Mouse (Mus musculus): ENCODE data around the gene Ugt1a10. TPM values are rescaled to one million over a fixed set of nuclear protein-coding genes. Genes with fewer than 3 reads are reported as not detected.
"Not testable (repeated sequence)": the region's sequence is repeated elsewhere in the genome, so short reads cannot be mapped to it uniquely, and the experiment has no call there.

The Ugt1a10 gene
- polyA plus RNA-seq, 1 experiment from 2014 or later, result not detected

GRCm38 (mm10) chr1:88103697-88104468 is 48.7 kb downstream of the Ugt1a10 start:
- H3K4me3 ChIP-seq (replicated peaks; ENCODE audit: low read length); H3K4me2 ChIP-seq (replicated peaks); DNase-seq (ENCODE audit: low spot score); H3K27ac ChIP-seq; ATAC-seq (ENCODE audit: low FRiP score); H3K4me1 ChIP-seq (replicated peaks; ENCODE audit: control insufficient read depth, insufficient read depth, low read length); H3K36me3 ChIP-seq (replicated peaks; ENCODE audit: control insufficient read depth, insufficient read depth); H3K27me3 ChIP-seq (ENCODE audit: control insufficient read depth, insufficient read depth, low read length); H3K9ac ChIP-seq; H3K9me3 ChIP-seq (ENCODE audit: control insufficient read depth, low read length): not testable (repeated sequence)
- 78% methylated on average over 4 of the region's 5 CpGs for WGBS

- H3K9me3 ChIP-seq (ENCODE audit: control insufficient read depth, low read length), result no peaks in the 10 kb centered on the region
- H3K27me3 ChIP-seq (ENCODE audit: control insufficient read depth, insufficient read depth, low read length), result no peaks in the 10 kb centered on the region
- no peaks in the 10 kb centered on the region for H3K4me1 ChIP-seq (replicated peaks; ENCODE audit: control insufficient read depth, insufficient read depth, low read length)
- H3K27ac ChIP-seq, result no peak overlapping the region
- H3K4me2 ChIP-seq (replicated peaks), result no peak overlapping the region
- ATAC-seq (ENCODE audit: low FRiP score) (no peak), DNase-seq (ENCODE audit: low spot score) (no peak)
- H3K36me3 ChIP-seq (replicated peaks; ENCODE audit: control insufficient read depth, insufficient read depth), result no peaks in the 10 kb centered on the region
- H3K4me3 ChIP-seq (replicated peaks; ENCODE audit: low read length), result no peak overlapping the region
- WGBS, result 94% methylated on average over 1 of the region's 1 CpGs
- no peak overlapping the region for H3K9ac ChIP-seq
Measured at GRCm38 (mm10) chr1:88104667-88105430, 49.7 kb downstream of the Ugt1a10 start.

GRCm38 (mm10) chr1:88105656-88106055 is 50.5 kb downstream of the Ugt1a10 start:
- ATAC-seq (ENCODE audit: low FRiP score) (no peak), DNase-seq (ENCODE audit: low spot score) (no peak)
- no peaks in the 10 kb centered on the region for H3K36me3 ChIP-seq (replicated peaks; ENCODE audit: control insufficient read depth, insufficient read depth)
- no peak overlapping the region for H3K9ac ChIP-seq
- WGBS, result 63% methylated on average over 2 of the region's 2 CpGs
- H3K4me2 ChIP-seq (replicated peaks), result no peak overlapping the region
- no peak overlapping the region for H3K4me3 ChIP-seq (replicated peaks; ENCODE audit: low read length)
- no peaks in the 10 kb centered on the region for H3K27me3 ChIP-seq (ENCODE audit: control insufficient read depth, insufficient read depth, low read length)
- no peaks in the 10 kb centered on the region for H3K9me3 ChIP-seq (ENCODE audit: control insufficient read depth, low read length)
- no peak overlapping the region for H3K27ac ChIP-seq
- H3K4me1 ChIP-seq (replicated peaks; ENCODE audit: control insufficient read depth, insufficient read depth, low read length), result no peaks in the 10 kb centered on the region

- H3K4me2 ChIP-seq (replicated peaks); ATAC-seq (ENCODE audit: low FRiP score); DNase-seq (ENCODE audit: low spot score); H3K9ac ChIP-seq; H3K27me3 ChIP-seq (ENCODE audit: control insufficient read depth, insufficient read depth, low read length); H3K4me1 ChIP-seq (replicated peaks; ENCODE audit: control insufficient read depth, insufficient read depth, low read length); H3K4me3 ChIP-seq (replicated peaks; ENCODE audit: low read length); H3K9me3 ChIP-seq (ENCODE audit: control insufficient read depth, low read length); H3K36me3 ChIP-seq (replicated peaks; ENCODE audit: control insufficient read depth, insufficient read depth); H3K27ac ChIP-seq: not testable (repeated sequence)
- WGBS, result 75% methylated on average over 2 of the region's 2 CpGs
Measured at GRCm38 (mm10) chr1:88109027-88109557, 53.9 kb downstream of the Ugt1a10 start.

GRCm38 (mm10) chr1:88109604-88110003 is 54.4 kb downstream of the Ugt1a10 start:
- not testable (repeated sequence) for ATAC-seq (ENCODE audit: low FRiP score); H3K27me3 ChIP-seq (ENCODE audit: control insufficient read depth, insufficient read depth, low read length); H3K4me1 ChIP-seq (replicated peaks; ENCODE audit: control insufficient read depth, insufficient read depth, low read length); H3K4me3 ChIP-seq (replicated peaks; ENCODE audit: low read length); H3K9me3 ChIP-seq (ENCODE audit: control insufficient read depth, low read length); H3K4me2 ChIP-seq (replicated peaks); DNase-seq (ENCODE audit: low spot score); H3K9ac ChIP-seq; H3K36me3 ChIP-seq (replicated peaks; ENCODE audit: control insufficient read depth, insufficient read depth); H3K27ac ChIP-seq
- WGBS, result 82% methylated on average over 2 of the region's 2 CpGs

- H3K9ac ChIP-seq; H3K4me2 ChIP-seq (replicated peaks); H3K27ac ChIP-seq; H3K4me1 ChIP-seq (replicated peaks; ENCODE audit: control insufficient read depth, insufficient read depth, low read length); H3K9me3 ChIP-seq (ENCODE audit: control insufficient read depth, low read length); H3K4me3 ChIP-seq (replicated peaks; ENCODE audit: low read length); H3K27me3 ChIP-seq (ENCODE audit: control insufficient read depth, insufficient read depth, low read length); H3K36me3 ChIP-seq (replicated peaks; ENCODE audit: control insufficient read depth, insufficient read depth); ATAC-seq (ENCODE audit: low FRiP score); DNase-seq (ENCODE audit: low spot score): not testable (repeated sequence)
- 97% methylated on average over 6 of the region's 6 CpGs for WGBS
Measured at GRCm38 (mm10) chr1:88112769-88113168, 57.6 kb downstream of the Ugt1a10 start.

- 12% methylated on average over 4 of the region's 4 CpGs for WGBS
- not testable (repeated sequence) for H3K27me3 ChIP-seq (ENCODE audit: control insufficient read depth, insufficient read depth, low read length); H3K4me1 ChIP-seq (replicated peaks; ENCODE audit: control insufficient read depth, insufficient read depth, low read length); H3K4me3 ChIP-seq (replicated peaks; ENCODE audit: low read length); H3K9ac ChIP-seq; H3K9me3 ChIP-seq (ENCODE audit: control insufficient read depth, low read length); H3K36me3 ChIP-seq (replicated peaks; ENCODE audit: control insufficient read depth, insufficient read depth); ATAC-seq (ENCODE audit: low FRiP score); H3K27ac ChIP-seq; H3K4me2 ChIP-seq (replicated peaks); DNase-seq (ENCODE audit: low spot score)
Measured at GRCm38 (mm10) chr1:88120550-88120949, 65.4 kb downstream of the Ugt1a10 start.

- H3K4me1 ChIP-seq (replicated peaks; ENCODE audit: control insufficient read depth, insufficient read depth, low read length); H3K27me3 ChIP-seq (ENCODE audit: control insufficient read depth, insufficient read depth, low read length); DNase-seq (ENCODE audit: low spot score); H3K9ac ChIP-seq; H3K27ac ChIP-seq; ATAC-seq (ENCODE audit: low FRiP score); H3K4me3 ChIP-seq (replicated peaks; ENCODE audit: low read length); H3K9me3 ChIP-seq (ENCODE audit: control insufficient read depth, low read length); H3K4me2 ChIP-seq (replicated peaks); H3K36me3 ChIP-seq (replicated peaks; ENCODE audit: control insufficient read depth, insufficient read depth): not testable (repeated sequence)
- no CpG with 5 or more reads among the region's 1 CpGs for WGBS
Measured at GRCm38 (mm10) chr1:88121521-88121920, 66.3 kb downstream of the Ugt1a10 start.

GRCm38 (mm10) chr1:88125827-88126360 is 70.7 kb downstream of the Ugt1a10 start:
- not testable (repeated sequence) for H3K27me3 ChIP-seq (ENCODE audit: control insufficient read depth, insufficient read depth, low read length); H3K4me1 ChIP-seq (replicated peaks; ENCODE audit: control insufficient read depth, insufficient read depth, low read length); H3K4me3 ChIP-seq (replicated peaks; ENCODE audit: low read length); ATAC-seq (ENCODE audit: low FRiP score); H3K9me3 ChIP-seq (ENCODE audit: control insufficient read depth, low read length); H3K4me2 ChIP-seq (replicated peaks); H3K27ac ChIP-seq; H3K9ac ChIP-seq; DNase-seq (ENCODE audit: low spot score); H3K36me3 ChIP-seq (replicated peaks; ENCODE audit: control insufficient read depth, insufficient read depth)
- WGBS, result 84% methylated on average over 3 of the region's 4 CpGs

All from hindbrain, embryonic 14.5 days (tissue).